Mouse (Mus musculus) gastrocnemius, adult 18-20 months (tissue): ENCODE data around the gene Amigo3. TPM values are rescaled to one million over a fixed set of nuclear protein-coding genes. Genes with fewer than 3 reads are reported as not detected.

Experiments
- DNase-seq: peaks from one replicate; pipeline ENCODE4 v3.0.0; 2021; ENCODE audit warnings: low spot score
- microRNA-seq: library from miRNA; unstranded; fragments of <30 nt; microRNA quantifications from one replicate; pipeline ENCODE4 v1.2.0, GENCODE M21; 2021
- total RNA-seq, 2 experiments: library from RNA; stranded (reverse); gene quantifications; 2 replicates each; pipeline ENCODE4 v1.2.3; 2021

The Amigo3 gene
- total RNA-seq, 2 experiments from 2014 or later: 1.8 to 2.0 TPM

DNA sequence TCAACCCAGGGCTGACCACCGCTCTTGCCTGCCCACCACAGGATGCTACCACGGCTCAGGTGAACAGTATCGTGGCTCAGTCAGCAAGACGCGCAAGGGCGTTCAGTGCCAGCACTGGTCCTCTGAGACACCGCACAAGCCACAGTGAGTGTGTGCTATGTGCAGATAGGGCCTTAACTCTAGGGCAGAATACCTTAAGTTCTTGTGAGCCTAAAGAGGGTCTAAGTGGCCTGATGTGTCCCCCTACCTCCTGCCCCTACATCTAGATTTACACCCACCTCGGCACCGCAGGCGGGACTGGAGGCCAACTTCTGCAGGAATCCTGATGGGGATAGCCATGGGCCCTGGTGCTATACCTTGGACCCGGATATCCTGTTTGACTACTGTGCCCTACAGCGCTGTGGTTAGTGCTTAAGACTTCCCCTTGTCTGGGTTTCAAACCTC lies 30.1 kb downstream of the Amigo3 start, which contains the start of gene Rnf123:
Gene Rnf123 (minus strand): TSS at position 359 of the 444 bp plus-strand sequence.
- no peak for DNase-seq

DNA sequence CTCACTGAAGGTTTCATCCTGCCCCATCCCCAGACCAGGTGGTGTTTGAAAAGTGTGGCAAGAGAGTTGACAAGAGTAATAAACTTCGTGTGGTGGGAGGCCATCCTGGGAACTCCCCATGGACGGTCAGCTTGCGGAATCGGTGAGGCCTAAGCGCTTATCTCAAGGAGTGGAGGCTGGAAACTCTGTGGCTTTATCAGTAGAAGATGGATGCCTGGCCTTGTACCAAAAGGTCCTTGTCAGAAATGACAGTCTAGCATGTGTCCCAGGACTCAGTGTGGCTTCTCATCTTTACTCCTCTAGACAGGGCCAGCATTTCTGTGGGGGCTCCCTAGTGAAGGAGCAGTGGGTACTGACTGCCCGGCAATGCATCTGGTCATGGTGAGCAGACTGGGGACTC lies 30.6 kb downstream of the Amigo3 start:
- DNase-seq: no peak

DNA sequence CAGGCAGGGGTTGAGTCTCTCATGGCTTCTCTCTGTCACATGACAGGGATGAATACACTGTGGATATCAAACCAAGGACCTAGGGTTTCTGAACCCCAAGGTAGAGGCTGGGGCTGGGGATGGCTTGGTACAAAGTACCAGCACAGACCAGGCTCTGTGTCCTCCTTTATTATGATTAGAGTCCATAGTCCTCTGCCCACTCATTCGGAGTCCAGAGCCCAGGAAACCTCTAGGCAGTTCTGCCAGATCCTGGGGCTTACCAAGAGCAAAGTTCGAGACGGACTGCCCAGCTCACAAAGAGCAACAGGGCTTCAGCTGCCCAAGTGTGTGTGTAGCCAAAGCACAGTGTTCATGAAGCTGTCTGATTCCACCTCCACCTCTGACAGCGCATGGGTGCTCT lies 32.3 kb downstream of the Amigo3 start:
- DNase-seq: no peak

DNA sequence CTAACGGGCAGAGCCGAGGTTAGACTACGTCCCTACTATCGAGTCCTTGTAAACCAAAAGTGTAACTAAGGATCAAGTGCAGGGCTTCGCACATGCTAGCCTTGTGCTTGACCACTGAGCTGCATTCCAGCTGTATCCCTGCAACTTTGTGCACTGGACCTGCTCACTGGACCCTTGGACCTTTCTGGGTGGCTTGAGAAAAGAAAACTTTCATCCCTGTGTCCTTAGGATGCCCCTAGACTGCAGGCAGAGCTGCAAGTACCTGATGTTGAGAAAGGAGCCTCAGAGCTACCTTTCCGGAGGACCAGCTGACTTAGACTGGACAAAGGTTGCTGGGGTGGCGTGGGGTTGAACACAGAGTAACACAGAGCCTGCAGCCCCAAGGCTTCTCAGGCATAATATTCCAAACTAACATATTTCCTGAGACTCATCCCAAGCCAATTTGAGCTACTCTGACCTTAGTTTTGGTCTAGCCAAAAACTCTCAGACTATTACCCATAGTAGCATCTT lies 37.7 kb downstream of the Amigo3 start:
- no peak for DNase-seq

DNA sequence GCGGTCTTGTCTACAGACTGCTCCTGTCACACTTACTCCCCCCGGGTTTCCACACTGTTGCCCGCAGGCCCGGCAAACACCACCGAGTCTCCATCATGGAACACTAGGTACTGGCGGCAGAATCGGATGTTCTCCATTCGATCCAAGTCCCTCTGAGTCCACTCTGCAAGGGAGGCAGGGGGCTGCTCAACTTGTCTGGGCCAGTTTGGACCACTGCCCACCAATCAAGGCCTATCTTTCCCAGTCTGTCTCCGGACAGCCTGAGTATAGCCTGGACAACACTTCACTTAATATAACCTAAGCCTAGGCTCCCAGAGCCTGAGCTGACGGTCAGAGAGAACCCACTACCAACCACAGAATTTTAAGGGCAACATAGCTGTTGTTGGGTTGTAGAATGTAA lies 40.6 kb downstream of the Amigo3 start:
- no peak for DNase-seq

DNA sequence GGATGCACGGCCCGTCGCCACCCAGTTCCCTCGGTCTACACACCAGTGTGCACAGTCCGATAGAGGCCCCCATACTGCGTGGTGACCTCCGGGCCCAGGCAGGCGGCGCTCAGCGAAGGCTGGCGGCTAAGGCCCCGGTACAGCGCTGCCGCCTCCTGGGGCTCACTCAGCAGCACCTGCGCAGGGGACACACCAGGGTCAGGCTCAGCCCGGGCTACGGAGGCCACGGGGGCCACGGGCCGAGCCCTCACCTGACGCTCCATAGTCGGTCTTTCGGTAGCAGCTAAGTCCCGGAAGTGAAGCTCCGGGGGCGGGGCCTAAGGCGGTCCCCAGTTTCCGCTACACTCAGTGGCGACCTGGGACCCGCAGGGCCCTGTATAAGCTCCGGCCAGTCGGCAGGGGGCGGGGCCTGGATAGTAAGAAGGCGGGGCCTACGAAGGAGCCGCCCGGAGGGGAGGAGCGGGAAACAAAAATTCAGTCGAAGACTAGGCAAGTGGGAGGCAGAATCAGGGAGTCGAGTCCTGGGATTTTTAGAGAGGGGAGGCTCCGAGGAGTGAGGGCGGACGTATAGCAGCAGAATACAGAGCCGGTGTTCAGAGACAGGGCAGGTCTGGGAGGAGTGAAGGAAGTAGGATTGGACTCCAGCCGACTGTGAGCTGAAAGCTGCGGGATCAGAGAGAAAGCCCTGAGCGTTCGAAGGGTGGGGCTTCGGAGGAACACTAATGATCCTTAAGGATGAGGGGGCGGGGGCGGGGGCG lies 41.4 kb downstream of the Amigo3 start, which contains the start of gene Apeh:
Gene Apeh (minus strand): TSS at position 423 of the 758 bp plus-strand sequence.
- DNase-seq: peak; percentile 96

DNA sequence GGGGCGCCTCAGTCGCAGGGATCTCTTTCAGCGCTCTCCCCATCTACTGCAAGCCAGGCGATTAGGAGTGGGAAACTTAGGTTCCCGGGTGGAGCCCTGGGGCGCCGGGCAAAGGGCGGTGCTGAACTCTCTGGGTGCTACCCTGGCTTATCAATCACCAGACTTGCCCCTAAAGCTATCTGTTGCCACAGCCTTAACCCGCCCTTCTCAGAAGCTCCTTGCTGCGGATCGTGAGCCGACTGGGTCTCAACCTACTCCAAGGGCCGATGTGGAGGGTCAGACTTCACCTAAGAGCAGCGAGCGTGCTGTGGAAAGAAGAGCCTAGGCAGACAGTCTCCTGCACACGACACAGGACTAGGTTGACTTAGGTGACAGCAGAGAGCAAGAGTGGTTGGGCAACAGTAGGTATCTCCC lies 42.0 kb downstream of the Amigo3 start:
- no peak for DNase-seq

DNA sequence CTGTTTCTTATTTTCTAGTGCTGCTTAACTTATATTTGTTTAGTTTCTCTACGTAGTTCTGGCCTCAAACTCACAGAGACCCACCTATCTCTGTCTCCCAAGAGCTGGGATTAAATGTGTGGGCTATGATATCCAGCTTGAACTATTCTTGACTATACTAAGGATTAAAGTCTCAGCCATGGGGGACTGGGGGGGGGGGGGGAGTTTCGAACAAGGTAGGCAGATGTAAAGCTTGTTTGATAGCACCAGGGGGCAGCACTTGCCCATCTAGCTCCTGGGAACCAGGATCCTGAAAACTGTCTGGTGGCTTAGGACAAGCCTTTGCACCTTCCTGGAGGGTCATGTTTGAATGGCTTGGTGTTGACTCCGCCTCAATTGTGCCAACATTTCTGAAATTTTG lies 42.6 kb downstream of the Amigo3 start:
- DNase-seq: peak; percentile 64

DNA sequence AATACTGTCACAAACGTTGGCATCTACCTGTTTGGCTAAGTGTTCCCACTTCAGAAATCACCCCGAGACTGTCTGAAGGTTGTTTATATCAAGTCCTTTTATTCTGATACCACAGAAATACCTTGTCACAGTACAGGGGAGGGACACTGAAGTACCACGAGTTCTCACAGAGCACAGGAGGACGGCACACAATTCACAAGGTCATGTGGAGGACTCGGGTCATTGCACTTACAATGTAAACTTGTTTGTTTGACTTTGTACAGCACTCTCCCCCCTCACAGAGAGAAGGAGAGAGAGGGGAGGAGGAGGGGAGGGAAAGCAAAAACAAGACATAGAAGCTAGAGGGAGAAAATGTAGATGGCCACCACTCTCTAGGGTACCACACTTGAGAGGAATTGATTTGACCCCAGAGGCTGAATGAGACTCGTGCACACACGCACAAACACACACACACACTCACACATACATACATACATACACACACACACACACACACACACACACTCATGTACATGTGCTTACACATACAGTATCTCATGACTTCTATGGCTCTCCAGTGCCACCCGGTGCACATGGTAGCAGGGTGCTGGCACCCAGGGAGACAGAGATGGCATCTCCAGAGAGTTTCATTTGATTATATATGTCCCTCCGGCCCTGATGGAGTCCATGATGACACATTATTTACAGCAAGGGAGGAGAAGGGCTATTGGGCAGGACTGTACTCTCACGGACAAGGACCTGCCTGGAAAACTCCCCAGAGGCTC lies 43.2 kb downstream of the Amigo3 start:
- no peak for DNase-seq

DNA sequence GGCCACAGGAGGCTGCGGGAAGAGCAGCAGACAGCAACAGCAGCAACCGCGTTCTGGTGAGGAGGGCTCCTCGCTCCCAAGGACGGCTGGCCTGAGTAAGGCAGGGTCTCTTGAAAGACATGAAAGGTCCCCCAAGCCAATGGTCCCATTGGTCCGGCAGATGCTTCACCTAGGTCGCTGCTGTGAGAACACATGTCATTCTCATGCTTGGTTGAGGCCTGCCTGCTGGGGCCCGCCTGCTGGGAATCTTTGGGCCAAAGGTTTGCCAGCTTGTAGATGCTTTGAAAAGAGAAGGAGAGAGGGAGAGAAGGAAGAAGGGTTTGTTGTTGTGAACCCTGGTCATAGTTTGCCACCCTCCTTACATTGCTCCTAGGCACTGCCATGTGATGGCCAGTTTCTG lies 46.7 kb downstream of the Amigo3 start:
- DNase-seq: no peak

DNA sequence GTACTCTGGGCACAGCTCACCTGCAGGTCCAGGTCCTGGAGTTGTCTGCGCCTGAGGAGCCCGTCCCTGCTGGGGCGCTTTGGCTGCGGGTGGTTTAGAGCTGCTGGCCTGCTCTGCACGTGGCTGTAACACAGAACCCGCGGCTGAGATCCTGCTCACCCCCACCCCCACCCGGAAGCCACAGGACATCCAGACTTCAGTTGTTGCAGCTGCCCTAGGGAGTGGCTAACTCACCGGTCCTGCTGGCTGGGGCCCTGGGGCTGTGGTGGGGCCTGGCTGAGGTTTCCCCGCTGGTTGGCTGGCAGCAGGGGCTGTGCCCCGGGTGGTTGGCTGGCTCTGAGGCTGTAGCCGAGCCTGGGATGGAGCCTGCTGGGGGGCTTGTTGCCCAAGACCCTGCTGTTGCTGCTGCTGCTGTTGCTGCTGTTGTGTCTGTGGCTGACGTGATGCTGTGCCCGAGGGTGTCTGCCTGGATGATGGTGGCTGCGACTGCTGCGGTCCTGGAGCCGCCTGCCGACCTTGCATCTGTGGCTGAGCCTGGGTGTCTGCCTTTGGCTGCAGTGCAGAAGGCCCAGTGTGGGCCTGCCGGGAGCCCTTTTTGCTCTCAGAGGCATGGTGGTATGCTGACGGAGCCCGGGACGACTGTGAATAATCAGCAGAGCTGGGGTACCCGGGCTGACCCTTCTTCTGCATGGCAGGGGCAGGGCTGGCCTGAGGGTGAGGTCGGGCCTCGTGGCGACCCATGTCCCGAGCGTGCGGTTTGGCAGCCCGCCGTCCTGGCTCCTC lies 52.0 kb downstream of the Amigo3 start:
- no peak for DNase-seq

Small RNA genes within 50 kb of the gene (microRNA-seq; reads per million reads assigned to microRNA genes)
- gene Gm47303 (not detected), gene Mir7088 (not detected)

Other genes with a start within 250 kb of the Amigo3 start
- 10 to 100 TPM; 16.6 to 18.3 TPM for gene Rbm6, start 179.9 kb upstream of the Amigo3 start, total RNA-seq
- 10 to 100 TPM; 10.8 to 11.1 TPM for gene Mon1a, start 165.0 kb upstream of the Amigo3 start, total RNA-seq
- gene Mst1r, start 146.3 kb upstream of the Amigo3 start, total RNA-seq: under 1 TPM; 0.39 to 0.52 TPM
- not detected for gene Actl11, start 124.7 kb upstream of the Amigo3 start, total RNA-seq
- under 1 TPM; 0.26 to 0.34 TPM for gene Camkv, start 117.5 kb upstream of the Amigo3 start, total RNA-seq
- under 1 TPM; 0.27 to 0.62 TPM for gene Traip, start 103.0 kb upstream of the Amigo3 start, total RNA-seq
- 1 to 10 TPM; 2.6 to 2.8 TPM for gene Uba7, start 77.7 kb upstream of the Amigo3 start, total RNA-seq
- not detected for gene Gm20661, start 70.1 kb upstream of the Amigo3 start, total RNA-seq
- 1 to 10 TPM; 1.5 to 3.0 TPM for gene Inka1, start 67.3 kb upstream of the Amigo3 start, total RNA-seq
- gene Cdhr4, start 60.7 kb upstream of the Amigo3 start, total RNA-seq: not detected
- not detected for gene Gm20662, start 56.8 kb upstream of the Amigo3 start, total RNA-seq
- gene Ip6k1, start 50.7 kb upstream of the Amigo3 start, total RNA-seq: 10 to 100 TPM; 17.6 to 22.8 TPM
- gene Gmppb, start 3.9 kb upstream of the Amigo3 start, total RNA-seq: 1 to 10 TPM; 4.0 to 4.4 TPM
- gene Mst1, start 27.3 kb downstream of the Amigo3 start, total RNA-seq: not detected
- gene Rnf123, start 30.2 kb downstream of the Amigo3 start, total RNA-seq: 100 to 1,000 TPM; 134 to 139 TPM
- 10 to 100 TPM; 25.7 to 27.8 TPM for gene Apeh, start 41.4 kb downstream of the Amigo3 start, total RNA-seq
- gene Bsn, start 137.2 kb downstream of the Amigo3 start, total RNA-seq: under 1 TPM; 0.02 TPM
- 100 to 1,000 TPM; 166 to 173 TPM for gene Dag1, start 210.8 kb downstream of the Amigo3 start, total RNA-seq
- gene Nicn1, start 237.3 kb downstream of the Amigo3 start, total RNA-seq: 10 to 100 TPM; 12.3 to 13.1 TPM
- gene Amt, start 243.7 kb downstream of the Amigo3 start, total RNA-seq: 1 to 10 TPM in 1 of 2 experiments, under 1 TPM in 1; 0.83 to 1.0 TPM